Mouse (Mus musculus) right cerebral cortex, postnatal 4 days (tissue): ENCODE results near the gene Gm49333.
"Not testable (repeated sequence)": the region's sequence is repeated elsewhere in the genome, so short reads cannot be mapped to it uniquely, and the experiment has no call there.

ENCODE experiments used
- DNase-seq: peaks from one replicate; pipeline ENCODE4 v3.0.0-alpha.2; 2022

Gm49333 gene

DNA sequence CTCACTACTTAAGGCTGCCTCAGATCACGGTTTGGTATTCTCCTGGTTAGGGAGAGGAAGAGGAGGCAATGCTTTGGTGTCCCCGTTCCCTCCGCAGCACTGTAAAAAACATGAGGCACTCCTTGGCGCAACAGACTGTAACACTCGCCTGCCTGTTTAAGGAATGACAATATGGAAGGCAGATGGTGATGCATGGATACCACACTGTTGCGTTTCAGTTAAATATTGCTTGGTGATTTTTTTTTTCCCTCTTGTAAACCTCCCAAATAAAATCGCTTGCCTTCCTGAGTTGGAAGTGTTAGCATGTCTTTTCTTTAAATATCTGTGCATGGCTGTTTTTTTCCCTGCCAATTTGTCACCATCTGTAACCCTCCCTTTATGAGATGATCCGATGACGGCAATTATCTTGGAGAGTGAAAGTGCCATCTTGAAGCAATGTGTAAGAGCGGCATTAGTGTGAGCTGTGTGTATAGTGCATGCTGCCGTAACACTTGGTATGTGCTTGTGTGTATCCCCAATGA is 17.5 kb downstream of the Gm49333 start:
- DNase-seq = no peak

DNA sequence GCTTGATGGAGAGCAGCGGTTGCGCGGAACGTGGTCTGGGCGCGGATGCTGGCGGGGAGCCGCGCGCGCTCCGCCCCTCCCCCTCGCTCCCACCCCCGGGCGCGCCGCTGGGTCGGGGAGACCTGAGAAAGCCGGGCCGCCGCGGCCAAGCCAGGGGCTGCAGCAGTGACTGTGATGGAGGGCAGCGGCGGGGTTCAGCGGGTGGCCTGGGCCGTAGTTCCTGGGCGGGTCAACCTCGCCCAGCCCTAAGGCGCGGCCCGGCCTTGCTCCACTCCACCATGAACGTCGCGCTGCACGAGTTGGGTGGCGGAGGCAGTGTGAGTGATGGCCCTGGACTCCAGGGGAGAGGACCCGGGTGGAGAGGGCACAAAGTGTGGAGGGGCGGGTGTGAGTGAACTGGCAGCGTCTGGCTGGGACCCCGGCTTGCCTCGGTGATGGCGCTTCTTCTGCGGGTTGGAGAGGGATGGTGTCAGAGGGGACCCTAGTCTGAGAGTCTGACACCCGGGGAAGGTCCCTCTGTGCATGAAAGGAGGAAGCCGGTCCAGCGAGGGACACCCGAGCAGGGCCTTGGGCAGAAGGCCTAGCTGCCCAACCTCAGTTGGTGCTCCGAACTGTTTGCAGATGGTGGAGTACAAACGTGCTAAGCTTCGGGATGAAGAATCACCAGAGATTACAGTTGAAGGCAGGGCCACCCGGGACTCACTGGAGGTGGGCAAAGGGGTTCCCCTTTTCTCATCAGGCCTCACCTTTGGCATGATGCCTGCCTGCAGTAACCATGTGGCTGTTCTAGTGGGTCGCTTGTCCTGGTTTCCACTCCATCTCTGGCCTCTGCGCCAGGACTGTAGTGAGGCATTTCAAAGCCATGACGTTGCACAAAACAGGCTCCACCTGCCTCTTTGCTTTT is 18.6 kb downstream of the Gm49333 start, which contains the start of gene Ece2:
Ece2 (plus strand) TSS at position 98 of the 904 bp plus-strand sequence.
- DNase-seq = peak; percentile 60

DNA sequence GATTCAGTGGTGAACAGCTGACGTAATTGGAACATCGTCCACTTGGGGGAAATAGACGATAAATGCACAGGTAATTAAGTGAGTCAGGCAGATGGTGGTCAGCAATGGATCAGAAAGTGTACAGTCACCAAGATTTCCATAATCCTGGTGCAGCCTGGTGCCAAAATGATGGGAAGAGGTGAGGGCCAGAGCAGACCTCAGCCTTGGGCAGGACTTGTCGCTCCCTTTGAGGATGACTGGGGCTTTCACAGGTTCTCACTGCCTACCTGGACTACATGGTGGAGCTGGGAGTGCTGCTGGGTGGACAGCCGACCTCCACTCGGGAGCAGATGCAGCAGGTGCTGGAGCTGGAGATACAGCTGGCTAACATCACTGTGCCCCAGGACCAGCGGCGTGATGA is 26.0 kb downstream of the Gm49333 start:
- no peak for DNase-seq

DNA sequence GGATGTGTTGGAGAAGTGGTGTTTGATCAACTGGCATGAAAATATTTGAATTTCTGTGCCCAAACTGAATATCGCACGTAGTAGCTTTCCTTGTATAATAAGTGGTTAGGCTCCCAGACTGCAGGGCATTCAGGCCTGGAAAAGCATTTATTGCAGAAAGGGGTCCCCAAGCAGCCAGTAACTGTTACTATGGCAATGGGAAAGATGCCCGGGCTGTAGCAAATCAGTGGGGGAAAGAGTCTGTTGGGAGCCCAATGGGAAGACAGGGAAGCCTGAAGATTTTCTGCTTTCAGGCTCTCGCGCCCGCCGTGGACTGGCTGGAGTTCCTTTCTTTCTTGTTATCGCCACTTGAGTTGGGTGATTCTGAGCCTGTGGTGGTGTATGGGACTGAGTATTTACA is 27.0 kb downstream of the Gm49333 start:
- peak; percentile 77 for DNase-seq

DNA sequence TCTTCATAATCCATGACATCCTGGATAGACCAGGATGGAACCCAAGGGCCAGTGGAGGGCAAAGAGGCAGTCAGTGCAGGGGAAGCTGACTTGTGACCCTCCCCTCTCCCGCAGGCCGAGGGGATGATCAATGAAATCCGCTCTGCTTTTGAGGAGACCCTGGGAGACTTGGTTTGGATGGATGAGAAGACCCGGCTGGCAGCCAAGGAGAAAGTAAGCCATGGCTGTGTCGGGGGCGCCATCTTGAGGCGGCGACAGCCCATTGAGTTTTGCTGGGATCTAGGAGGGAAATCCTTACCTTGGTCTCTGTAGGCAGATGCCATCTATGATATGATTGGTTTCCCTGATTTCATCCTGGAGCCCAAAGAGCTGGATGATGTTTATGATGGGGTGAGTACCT is 30.8 kb downstream of the Gm49333 start:
- peak; percentile 90 for DNase-seq

DNA sequence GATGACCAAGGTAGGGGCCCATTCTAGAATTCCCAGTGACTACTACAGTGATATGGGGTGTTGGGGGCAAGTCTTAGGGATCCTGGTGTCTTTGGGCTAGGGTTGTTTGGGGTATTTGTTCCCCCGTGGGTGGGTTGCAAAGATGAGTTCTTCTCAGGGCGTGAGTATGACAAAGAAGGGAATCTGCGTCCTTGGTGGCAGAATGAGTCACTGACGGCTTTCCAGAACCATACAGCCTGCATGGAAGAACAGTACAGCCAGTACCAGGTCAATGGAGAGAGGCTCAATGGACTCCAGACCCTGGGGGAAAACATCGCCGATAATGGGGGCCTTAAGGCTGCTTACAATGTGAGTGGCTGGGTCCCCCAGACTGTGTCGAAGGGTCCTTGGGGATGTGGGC is 32.5 kb downstream of the Gm49333 start:
- no peak for DNase-seq

DNA sequence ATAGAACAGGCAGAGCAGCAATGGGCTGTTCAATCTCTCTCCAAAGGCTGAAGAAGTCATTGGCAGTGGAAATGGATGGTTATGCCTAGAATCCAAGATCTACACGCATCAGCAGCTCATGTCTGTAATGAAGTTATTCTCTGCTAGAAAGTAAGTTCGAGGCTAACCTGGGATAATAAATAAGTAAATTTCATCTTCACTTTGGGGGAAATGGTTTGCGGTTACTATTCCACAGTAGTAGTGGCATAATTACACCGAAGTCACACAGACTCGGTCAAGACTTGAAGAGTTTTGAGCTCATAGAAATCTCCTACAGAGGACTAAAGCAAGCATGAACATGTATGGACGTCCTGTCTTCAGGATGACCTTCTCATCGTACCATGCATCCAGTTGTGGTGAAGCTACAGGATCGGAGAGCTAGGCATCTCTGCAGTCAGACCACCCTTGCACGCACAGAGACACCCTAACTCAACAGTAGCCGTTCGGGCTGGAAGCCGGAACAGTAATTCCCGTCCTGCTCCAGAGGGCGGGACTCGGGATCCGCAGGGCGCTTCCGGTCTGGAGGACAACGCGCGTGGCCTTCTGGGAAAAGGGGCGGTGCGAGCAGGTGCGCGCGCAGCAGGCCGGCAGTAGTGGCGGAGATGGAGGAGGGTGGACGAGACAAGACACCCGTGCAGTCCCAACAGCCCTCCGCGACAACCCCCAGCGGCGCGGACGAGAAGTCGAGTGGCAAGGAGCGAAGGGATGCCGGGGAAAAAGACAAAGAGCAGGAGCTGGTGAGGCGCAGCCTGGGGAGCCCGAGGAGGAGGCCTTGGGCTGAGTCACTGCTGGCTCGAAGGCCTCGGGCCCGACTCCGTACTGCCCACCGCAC is 39.9 kb downstream of the Gm49333 start, which contains the start of gene Psmd2:
Psmd2 (plus strand) TSS at position 577 of the 871 bp plus-strand sequence.
- DNase-seq = peak; percentile 98

DNA sequence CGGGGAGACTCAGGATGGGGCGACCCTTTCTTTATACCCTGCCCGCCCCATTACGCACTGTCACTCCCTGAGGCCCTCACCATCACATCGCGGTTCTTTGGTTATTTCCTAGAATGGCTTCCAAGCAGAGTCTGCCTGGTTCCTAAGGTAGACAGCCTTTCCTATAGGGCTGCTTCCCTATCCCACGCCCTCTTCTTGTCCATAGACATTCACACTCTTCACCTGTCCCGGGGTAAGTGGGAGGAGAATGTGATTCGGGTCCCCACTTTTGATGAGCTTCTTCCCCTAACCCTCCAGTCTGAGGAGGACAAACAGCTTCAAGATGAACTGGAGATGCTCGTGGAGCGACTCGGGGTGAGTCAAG is 40.5 kb downstream of the Gm49333 start:
- no peak for DNase-seq

DNA sequence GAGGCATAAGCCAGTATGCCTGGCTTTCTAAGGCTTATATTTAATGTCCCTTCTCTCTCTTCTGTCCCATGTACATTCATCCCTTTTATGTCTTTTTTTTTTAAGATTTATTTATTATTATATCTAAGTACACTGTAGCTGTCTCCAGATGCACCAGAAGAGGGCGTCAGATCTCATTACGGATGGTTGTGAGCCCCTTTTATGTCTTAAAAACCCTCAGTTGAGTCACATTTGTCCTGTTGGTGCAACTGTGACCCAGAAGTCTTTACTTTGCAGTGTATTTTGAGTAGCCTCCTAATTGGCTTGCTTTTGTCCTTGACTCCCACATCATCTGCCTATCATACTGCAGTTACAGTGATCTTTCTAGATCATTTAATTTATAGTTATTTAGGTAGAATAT is 41.9 kb downstream of the Gm49333 start:
- DNase-seq = no peak

DNA sequence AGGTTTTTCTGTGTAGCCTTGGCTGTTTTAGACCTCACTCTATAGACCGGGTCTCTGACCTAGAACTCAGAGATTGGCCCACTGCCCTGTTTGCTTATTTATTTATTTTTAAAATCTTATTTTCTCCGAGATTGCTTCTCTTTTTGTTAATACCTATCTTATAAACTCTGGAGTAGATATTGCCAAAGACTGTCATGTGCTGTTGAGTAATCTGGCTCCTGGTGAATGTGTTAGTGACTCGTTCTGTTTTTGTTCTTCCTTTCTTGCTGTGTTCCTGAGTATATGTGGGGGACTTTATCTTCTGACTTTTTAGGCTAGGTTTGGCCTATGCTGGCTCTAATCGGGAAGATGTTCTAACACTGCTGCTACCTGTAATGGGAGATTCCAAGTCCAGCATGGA is 46.3 kb downstream of the Gm49333 start:
- DNase-seq = no peak

DNA sequence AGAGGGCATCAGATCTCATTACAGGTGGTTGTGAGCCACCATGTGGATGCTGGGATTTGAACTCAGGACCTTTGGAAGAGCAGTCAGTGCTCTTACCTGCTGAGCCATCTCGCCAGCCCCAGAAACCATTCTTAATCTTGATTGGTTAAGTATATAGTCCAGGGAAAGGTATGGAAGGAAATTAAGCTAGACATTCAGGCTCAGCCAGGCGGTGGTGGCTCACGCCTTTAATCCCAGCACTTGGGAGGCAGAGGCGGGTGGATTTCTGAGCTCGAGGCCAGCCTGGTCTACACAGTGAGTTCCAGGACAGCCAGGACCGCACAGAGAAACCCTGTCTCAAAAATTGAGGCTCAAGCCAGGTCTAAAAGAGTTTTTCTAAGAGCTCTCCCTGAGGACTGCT is 56.6 kb downstream of the Gm49333 start, which contains the start of gene Eif4g1:
Eif4g1 (plus strand) TSS at position 301 of the 400 bp plus-strand sequence.
- not testable (repeated sequence) for DNase-seq

DNA sequence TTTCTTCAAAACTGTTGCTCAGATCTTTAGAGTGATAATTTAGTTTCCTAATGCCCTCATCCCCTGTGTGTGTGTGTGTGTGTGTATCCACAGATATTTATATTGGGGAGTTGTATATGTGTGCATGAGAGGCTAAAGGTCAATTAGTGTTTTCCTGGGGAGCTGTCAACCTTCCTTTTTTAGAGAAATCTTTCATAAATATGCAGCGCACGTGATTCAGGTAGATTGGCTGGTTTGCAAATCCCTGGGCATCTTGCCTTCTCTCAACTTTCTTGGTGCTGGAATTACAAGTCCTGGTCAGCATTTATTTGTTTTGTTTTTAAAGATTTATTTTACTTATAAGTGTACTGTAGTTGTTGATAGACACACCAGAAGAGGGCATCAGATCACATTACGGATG is 58.9 kb downstream of the Gm49333 start:
- DNase-seq = no peak

DNA sequence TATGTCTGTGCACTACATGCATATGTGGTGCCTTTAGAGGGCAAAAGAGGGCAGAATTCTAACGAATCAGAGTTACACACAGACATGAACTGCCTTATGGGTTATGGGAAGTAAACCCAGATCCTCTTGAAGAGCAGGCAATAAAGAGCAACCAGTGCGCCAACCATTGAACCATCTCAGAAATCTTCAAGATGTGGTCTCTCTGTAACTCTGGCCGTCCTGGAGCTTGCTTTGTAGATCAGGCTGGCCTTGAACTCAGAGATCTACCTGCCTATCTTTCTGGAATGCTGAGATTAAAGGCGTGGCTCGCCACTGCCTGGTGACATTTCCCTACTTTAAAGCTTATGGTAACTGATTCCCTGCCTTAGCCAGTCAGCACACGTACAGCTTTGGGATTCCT is 60.5 kb downstream of the Gm49333 start:
- DNase-seq = no peak

DNA sequence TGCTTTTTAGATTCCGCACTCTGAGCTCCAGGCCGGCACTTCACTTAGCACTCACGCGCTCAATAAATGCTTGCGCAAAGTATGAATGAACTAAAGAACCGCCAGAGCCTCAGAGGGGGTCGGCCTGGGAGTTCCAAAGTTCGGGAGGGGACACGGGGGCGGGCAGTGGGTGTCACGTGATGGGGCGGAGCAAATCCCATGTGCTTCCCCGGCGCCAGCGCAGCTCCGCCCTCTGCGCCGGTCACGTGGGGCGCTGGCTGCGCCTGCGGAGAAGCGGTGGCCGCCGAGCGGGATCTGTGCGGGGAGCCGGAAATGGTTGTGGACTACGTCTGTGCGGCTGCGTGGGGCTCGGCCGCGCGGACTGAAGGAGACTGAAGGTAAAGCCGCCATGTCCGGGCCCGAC is 61.1 kb downstream of the Gm49333 start:
- DNase-seq = peak; percentile 94

DNA sequence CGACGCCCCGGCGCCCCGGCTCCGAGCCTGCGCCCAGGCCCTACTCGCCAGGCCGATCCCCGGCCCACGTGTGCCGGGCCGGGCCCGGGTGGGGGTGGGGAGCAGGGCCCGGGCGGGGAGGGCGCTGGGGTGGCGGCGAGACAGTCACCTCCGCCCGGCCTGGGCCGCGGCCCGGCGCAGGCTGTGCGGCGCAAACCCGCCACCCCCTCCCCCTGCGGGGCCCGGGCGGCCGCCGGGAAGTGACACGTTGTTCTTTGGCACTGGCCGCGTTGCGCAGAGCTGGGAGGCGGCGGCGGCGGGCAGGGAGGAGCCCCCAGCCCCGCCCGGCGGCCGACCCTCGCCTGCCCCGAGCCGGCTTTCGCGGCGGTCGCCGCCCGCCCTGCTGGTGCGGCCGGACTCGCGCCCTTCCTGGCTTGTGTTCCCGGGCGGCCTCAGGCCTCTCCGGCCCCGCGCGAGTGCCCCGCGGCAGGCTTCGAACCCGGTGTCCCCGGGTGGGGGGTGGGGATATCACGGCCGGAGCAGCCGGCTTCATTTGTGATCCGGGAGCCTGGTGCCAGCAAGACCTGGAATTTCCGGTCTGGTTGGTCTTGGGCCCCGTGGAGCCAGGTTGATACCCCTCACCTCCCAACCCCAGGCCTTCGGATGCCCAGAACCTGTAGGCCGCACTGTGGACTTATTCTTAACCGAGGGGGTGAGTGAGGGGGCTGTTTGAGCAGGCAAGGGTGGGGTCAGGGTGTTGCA is 61.7 kb downstream of the Gm49333 start:
- DNase-seq = peak; percentile 52

DNA sequence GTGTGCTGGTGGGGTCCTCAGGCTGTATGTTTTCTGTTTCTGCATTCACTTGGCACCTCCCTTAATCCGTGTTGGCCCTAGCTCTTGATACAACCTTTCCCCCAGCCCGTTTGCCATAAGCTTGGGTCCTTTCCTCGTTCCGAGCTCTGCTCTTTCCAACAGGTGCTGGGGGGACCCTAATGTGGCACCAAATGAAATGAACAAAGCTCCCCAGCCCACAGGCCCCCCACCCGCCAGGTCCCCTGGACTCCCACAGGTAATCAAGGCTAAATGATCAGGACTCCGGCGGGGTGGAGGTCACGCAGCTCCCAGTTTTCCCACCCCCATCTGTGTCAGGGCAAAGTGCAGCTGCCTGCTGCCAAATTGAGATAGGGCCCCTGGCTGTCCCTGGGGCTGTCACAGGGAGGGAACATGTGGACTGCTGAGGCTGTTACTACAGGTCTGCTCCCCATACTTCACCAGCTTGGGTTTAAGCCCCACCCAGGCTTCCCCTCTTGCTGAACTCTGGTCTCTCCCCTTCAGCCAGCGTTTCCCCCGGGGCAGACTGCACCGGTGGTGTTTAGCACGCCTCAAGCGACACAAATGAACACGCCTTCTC is 62.4 kb downstream of the Gm49333 start:
- DNase-seq = no peak

DNA sequence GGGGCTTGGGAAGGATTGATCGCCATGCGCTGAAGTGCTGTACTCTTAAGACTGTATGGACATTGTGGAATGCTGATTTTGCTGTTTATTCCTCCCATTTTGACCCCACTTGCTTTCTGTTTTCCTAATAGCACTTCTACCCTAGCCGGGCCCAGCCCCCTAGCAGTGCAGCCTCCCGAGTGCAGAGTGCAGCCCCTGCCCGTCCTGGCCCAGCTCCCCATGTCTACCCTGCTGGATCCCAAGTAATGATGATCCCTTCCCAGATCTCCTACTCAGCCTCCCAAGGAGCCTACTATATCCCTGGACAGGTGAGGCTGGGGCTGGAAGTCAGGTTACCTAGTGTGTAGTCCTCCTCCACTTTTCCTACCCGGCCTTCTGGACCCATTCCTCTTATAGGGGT is 63.8 kb downstream of the Gm49333 start:
- no peak for DNase-seq

DNA sequence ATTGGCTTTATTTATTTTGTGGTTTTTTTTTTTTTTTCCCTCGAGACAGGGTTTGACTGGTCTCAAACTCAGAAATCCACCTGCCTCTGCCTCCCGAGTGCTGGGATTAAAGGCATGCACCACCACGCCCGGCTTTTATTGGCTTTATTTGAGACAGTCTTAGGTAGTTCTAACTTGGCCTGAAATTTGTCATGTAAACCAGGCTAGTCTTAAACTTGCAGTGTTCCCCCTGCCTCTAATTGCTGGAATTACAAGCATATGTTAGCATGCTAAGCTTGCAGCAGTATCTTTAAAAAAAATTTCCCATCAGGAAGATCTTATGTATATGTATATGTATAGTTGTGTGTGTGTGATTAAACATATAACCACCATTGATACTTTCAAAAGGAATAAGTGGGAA is 65.3 kb downstream of the Gm49333 start:
- no peak for DNase-seq

DNA sequence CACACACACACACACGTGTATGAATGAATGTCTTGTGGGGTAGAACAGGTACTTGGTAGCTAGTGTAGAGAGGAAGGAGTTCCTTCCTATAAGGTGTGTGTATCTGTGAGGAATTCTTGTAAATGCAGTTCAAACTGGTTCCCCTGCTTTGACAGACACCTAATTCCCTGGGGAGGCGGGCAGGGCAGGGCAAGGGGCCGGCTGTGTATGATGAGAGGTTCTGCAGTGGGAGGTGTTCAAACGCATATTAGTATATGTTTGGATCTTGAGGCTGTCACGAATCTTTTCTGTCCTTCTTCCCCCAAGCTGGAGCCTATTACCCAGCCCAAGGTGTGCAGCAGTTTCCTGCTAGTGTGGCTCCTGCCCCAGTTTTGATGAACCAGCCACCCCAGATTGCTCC is 66.0 kb downstream of the Gm49333 start:
- no peak for DNase-seq

DNA sequence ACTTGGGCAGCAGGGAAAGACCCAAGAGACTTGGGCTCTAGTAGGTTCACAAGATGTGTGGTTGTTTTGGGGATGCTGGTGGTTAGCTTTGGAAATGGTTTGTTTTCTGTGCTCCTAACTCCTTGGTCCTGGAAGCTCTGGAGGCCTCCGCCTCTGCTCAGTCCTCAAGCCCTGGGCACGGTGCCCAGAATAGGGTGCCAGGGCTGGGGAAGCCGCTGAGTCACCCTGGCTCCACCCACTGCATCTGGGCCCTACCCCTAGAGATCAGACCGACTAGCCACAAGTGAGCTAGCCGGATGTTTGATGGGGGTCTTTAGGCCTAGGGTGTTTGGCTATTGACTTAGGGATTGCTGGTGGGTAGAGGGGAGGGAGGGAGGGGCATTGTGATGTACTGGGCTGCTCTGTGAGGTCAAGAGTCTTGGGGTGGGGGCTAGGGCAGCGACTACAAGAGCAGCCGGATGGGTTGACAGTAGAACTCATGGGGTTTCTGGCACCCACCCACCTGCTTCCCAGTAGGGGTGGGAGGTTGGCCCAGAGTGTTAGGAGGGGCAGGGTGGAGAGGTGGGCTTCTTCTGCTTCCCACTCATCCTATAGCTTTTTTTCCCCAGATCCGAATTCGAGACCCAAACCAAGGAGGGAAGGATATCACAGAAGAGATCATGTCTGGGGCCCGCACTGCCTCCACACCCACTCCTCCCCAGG is 66.7 kb downstream of the Gm49333 start:
- DNase-seq = peak; percentile 50

DNA sequence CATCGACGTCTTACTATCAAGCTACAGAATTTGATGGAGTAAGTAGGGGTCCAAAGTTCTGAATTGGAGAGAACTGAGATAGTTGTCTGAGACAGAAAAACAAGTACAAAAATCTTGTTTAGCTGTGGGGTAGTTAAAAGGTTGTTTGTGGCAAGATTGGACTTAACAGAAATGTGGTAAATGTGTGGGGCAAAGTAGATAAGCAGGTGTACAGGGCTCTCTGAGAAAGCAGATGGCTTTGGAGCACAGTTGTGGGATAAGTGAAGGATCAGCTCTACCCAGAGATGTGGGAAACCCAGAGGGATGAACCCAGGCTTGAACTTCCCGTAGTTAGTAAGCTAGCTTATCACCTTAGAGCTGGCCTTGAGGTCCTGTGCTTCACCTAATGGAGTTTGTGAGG is 79.4 kb downstream of the Gm49333 start:
- no peak for DNase-seq

DNA sequence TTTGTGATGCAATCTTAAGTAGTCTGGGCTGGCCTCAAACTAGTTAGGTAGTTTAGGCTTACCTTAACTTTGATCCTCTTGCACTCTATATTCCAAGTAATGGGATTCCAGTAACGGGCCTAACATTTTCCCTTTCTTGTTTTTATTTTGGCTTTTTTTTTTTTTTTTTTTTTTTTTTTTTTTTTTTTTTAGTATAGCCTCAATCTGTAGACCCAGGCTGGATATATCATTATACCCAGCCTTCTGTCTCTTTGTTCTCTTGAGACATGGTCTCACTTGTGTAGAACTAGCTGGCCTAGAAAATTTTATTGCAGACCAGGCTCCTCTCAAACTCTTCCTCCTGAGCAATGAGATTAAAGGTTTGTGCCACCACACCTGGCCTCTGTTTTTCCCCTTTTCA is 80.2 kb downstream of the Gm49333 start:
- no peak for DNase-seq
